Mouse (Mus musculus) kidney, postnatal 14 days (tissue): Measurements from ENCODE around the gene Ptpro.
A peak's percentile ranks its signal among the peaks of the same experiment; 100 is the strongest.

Experiments used
- DNase-seq: peaks from one replicate; pipeline ENCODE4 v3.0.0; 2022; ENCODE audit warnings: mixed read lengths

The Ptpro gene

DNA sequence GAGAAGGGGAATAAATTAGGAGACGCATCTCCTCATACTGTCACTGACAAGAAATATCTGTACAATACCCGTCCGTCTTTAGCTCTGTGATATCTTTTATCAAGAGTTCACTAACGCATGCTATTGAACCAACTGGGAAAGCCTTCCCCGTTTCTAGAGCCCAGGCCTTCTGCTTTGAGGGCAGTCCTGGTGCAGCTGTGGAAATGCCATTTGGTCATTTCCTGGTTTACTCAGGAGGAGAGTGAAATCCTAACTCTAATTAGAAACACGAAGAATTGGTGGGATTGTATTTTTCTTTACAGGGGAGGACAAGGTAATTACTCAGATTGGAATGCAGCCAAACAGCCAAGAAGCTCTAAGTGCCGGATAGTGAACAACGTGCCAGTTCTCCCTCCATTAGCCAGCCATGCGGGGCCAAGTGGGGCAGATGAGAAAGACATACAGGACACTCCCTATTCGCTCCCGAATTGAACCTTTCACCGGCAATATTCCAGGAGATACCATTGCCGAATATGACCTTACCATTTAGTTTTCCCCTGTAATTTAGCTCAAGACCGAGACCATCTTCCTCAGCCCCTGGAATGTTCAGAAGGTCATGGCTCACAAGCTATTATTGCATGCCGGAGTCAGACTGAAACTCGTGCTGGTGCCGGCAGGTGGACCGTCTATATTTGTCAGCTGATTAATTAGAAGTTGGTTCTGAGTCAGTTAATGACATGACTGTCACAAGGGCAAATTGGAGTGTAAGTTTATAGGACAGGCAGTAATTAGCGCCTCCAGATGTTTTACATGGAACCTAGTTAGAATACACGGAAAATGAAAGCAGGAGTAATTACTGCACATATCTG, 43.1 kb downstream of the Ptpro start:
- no peak for DNase-seq

- DNase-seq: no peak
These were observed 50.4 kb downstream of the Ptpro start for GRCm38 (mm10) chr6:137302561-137302960.

DNA sequence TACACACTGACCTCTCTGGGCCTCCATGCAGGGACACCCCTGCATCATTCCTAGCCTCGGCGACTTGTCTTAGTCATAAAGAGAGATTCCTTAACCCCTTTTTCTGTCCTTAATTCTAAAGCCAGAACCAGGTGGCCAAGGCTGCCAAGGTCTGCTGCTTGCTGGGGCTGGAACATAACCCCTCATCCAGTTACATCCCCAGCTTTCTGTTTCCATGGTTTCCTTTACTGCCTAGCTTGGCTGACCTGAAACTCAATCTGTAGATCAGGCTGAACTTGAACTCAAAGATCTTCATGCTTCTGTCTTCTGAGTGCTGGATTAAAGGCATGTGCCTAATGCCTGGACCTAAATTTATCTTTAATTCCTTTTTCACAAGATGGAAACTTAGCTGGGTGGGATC, 51.7 kb downstream of the Ptpro start:
- DNase-seq: no peak

- no peak for DNase-seq
These were observed 63.1 kb downstream of the Ptpro start for GRCm38 (mm10) chr6:137315265-137315664.

DNA sequence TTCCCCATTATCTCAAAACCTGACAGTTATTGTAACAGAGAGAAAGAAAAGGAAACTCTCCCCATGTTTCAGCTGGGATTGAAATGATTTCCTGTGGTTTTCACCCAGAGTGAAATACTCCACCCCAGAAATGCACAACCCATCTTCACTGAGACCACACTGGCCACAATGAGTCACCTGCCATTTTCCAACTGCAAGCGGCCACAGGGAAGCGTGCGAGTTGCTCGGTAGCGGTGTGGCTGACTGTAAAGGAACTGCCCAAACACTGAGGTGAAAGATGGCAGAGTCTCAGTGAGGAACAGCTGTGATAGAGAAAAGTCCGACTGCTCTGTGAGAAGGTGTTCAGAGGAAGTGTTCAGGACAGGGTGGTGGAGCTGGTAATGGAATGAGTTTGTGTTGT, 64.2 kb downstream of the Ptpro start:
- no peak for DNase-seq

GRCm38 (mm10) chr6:137317509-137317908, 65.4 kb downstream of the Ptpro start:
- DNase-seq: no peak

DNA sequence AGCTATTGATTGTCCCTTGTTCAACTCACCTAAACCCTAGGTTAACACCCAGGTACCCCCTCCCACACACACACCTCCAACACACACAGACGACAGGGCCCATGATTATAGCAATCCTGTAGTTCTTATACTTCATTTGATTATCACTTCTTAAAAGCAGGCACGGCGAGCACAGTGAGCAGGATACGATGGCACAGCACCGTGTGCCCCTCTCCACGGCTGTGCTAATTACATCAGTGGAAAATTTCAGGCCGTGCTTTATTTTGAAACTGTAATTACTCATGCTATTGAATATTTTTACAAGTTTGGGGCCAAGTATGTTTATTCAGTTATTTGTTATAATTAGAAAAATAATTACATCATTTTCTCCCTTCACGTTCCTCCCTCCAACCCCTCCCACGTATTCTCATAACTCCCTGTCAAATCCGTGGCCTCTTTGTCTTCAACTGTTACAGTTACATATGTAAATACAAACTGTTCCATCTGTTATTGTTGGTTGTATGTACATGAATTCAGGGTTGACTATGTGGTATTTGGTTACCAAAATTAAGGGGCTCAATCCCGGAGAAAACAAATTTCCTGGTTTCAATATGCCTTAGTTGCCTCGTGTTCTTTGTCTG, 66.2 kb downstream of the Ptpro start:
- no peak for DNase-seq

- no peak for DNase-seq
These were observed 67.5 kb downstream of the Ptpro start for GRCm38 (mm10) chr6:137319658-137320057.

- DNase-seq: no peak
These were observed 75.6 kb downstream of the Ptpro start for GRCm38 (mm10) chr6:137327718-137328117.

- DNase-seq: no peak
These were observed 76.1 kb downstream of the Ptpro start for GRCm38 (mm10) chr6:137328228-137328627.

DNA sequence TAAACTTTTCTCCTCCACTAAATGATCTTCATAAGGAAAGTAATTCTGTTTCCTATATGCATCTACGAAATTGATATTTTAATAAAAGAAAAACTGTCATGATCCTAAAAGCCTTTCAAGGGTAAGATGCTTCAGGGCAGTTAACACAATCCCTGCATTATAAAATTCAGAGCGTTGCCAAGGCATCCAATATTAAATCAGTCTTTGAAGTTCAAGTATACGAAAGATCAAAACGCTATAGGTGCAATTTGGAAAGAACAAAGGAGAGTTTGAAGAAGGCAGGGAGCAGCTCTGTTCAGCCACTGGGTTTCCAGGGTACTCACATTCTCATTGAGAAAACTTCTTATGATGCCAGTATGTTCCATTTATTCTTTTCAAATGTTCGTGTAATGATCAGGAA, 78.7 kb downstream of the Ptpro start:
- DNase-seq: no peak

- no peak for DNase-seq
These were observed 79.7 kb downstream of the Ptpro start for GRCm38 (mm10) chr6:137331826-137332225.

- DNase-seq: no peak
These were observed 87.0 kb downstream of the Ptpro start for GRCm38 (mm10) chr6:137339071-137339470.

- DNase-seq: no peak
These were observed 91.7 kb downstream of the Ptpro start for GRCm38 (mm10) chr6:137343688-137344441.

DNA sequence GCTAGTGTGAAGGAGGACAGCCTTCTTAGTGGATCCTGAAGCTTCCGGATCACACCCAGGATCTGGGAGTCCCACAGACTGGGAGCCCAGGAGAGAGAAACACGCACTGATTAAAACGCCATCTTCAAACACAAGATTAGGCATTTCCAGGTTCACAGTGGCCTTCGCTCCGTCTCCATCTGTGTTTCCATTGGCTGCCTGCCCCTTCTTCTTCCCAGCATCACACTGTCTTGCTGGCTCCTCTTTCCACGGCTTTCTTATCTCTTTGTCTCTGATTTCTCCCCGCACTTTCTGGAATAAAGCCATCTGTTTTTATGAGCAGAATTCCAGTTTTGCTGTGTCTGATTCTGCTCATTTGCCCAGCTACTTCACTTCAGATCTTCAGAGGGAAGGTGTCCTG, 108.0 kb downstream of the Ptpro start:
- no peak for DNase-seq

- no peak for DNase-seq
These were observed 110.1 kb downstream of the Ptpro start for GRCm38 (mm10) chr6:137362216-137362615.

- DNase-seq: peak; percentile 34
These were observed 112.6 kb downstream of the Ptpro start for GRCm38 (mm10) chr6:137364681-137365080.

- DNase-seq: no peak
These were observed 113.5 kb downstream of the Ptpro start for GRCm38 (mm10) chr6:137365637-137366036.

DNA sequence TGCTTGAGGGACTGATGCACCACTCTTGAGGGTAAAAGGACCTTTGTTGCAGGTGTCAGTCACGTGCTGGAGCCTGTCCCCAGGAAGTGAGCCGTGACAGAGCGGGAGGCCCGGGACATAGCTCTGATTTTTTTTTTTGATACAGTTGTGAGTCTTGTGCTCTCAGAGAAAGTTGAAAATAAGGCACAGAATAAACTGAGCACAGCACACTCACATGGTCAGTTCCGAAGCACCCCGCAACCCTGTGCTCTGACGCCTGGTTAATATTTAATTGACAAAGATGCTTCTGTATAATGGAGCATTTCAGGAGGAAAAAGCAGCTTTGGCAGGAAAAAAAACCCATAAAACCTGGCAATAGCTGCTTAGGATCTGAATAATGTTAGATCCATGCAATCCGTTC, 118.6 kb downstream of the Ptpro start:
- DNase-seq: peak; percentile 10

DNA sequence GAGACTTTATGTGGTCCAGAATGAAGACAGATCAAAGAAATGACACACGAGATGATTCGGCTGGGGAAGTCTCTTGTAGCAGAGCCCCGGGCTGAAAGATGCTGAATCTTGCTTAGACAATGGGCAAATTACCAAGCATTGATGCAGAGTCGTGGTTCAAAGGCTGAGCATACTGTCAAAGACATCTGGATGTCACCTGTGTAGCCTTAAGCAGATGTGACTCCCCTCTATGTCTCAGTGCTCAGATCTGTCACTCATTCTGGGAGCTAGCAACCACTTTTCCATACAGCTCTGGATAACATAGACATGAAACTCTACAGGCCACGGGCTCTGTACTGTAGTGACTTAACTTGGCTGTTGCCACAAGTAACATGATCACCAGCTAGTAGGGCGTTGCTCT, 119.3 kb downstream of the Ptpro start:
- DNase-seq: no peak

DNA sequence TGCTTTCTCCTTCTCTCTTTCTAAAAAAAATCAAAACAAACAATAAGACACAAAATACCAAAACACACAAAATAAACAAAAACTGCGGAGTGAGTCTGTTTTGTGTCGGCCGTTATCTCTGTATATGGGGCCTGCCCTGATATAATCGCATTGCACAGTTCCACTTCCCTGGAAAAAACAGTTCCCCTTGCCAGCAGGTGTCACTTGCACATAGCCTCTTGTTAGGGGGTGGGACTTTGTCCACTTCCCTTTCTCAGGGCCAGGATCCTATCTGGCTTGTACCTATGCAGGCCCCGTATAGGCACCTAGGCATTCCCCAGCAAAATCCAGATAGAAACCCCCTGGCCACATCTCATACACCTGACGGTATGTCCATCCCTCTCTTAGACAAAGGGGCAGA, 121.8 kb downstream of the Ptpro start:
- DNase-seq: no peak

DNA sequence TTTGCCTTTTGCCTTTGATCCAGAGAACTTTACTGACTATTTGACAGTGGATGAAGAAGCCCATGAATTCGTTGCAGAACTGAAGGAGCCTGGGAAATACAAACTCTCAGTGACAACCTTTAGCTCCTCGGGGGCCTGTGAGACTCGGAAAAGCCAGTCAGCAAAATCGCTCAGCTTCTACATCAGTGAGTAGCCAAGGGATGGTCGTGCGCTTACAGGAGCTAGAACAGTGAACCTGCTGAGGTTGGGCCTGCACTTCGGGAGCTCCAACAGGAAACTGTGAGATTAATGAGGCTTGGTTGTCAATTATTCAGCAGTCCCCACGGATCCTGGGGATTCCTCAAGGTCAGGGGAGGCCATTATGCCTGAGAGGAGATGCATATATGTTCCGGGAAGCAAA, 130.4 kb downstream of the Ptpro start:
- no peak for DNase-seq

- no peak for DNase-seq
These were observed 134.2 kb downstream of the Ptpro start for GRCm38 (mm10) chr6:137386344-137386743.

- no peak for DNase-seq
These were observed 134.8 kb downstream of the Ptpro start for GRCm38 (mm10) chr6:137386935-137387334.
